Mouse (Mus musculus) lung, adult 18-20 months (tissue): ENCODE measurements around the gene Frmd8.

ENCODE experiments used
- DNase-seq, 2 experiments: peaks; one replicate each; pipeline ENCODE4 v3.0.0; 2022; ENCODE audit warnings: mixed read lengths in 2 of 2

Gene Frmd8

GRCm38 (mm10) chr19:5874969-5875480 lies at the start of gene Frmd8:
Gene Frmd8, minus strand, starts transcription at chr19:5875274.
- peak; percentile 95 to 97 for DNase-seq

- peak; percentile 97 to 98 for DNase-seq
Measured at GRCm38 (mm10) chr19:5924713-5925093, 49.6 kb upstream of the Frmd8 start, which contains the start of gene Cdc42ep2. Gene Cdc42ep2, minus strand, starts transcription at chr19:5924816.

GRCm38 (mm10) chr19:5923990-5924712 lies 49.1 kb upstream of the Frmd8 start:
- DNase-seq = peak; percentile 86 to 91

DNA sequence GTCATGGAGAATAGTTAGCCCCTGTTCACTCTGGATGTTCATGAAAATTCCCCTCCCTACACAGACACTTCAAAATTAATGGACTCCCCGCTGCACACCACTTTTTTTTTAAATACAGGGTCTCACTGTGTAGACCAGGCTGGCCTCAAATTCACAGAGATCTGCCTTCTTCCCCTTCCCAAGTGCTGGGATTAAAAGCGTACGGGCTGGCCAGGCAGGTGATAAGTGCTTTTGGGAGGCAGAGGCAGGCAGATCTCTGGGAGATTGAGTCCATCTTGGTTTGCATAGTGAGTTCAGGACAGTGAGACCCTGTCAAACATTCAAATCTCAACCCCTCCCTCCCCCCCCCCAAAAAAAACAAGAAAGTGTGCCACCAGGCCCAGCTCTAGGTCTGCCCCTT lies 47.9 kb upstream of the Frmd8 start:
- DNase-seq = no peak

DNA sequence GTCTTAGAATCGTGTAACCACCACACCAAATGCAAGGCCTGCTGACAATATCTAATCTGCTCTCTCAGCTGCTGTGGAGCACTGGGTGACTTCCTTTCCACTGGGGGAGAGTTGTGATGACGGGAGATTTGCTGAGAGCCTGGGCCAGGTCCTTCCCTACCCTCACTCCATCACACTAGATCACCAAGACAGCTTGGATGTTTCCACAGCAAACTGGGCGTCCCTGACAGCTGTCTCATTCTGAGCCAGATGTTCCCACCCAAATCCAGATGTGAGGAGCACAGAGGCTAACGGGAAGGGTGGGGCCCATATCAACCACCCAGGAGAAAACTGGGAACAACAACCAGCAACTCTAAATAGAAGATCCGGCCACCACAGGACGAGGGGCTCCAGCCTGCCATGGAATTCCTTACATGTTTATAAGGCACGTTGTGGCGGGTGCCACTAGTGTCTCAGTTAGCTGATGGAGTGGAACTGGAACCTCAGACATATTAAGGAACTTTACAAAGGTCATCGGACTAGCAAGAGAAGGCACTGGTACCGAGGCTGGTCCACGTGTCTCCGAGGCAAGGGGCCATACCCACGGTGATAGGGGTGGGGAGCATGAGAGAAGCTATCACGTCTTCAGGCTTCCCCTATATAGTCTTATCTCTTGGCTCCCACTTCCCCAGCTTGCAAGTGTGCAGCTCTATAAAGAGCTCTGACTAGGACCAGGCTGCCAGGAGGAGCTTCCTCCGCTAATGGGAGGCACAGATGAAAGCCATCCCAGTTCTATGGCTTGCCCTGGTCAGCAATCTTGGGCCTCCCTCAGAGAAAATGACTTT lies 47.3 kb upstream of the Frmd8 start:
- DNase-seq = peak; percentile 48 to 69

GRCm38 (mm10) chr19:5921715-5922114 lies 46.6 kb upstream of the Frmd8 start:
- DNase-seq = peak; percentile 43 to 62

DNA sequence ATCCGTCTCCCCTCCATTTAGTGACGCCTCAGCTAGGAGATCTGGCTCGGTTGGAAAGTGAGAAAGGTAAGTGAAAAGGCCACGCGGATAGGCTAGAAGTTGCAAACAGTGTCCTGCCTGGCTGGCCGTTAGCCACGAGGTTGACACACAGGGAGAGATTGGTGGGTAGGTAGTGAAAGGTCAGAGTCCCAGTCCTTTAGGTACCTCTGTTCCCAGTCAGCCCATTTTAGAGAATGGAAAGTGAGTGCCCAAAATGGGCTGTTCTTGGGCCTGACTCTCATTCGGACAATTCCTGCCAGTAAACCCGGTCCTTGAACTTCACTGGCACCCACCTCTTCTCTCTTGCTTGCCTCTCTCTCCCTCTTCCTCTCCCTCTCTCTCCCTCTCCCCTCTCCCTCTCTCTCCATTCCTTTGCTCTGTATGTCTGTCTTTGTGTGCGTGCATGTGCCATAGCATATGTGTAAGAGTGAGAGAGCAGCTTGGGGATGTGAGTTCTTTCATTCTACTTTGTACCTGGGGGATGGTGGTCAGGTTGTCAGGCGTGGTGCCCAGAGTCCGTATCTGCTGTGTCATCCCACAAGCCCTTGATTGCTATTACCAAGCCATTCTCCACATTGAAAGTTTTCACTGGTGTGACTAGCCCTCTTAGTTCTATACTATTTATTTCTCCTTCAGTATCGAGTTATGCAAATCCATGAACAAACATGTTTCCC lies 38.1 kb upstream of the Frmd8 start, which contains the start of gene Dpf2:
Gene Dpf2 (minus strand): TSS at position 4 of the 713 bp plus-strand sequence.
- no peak for DNase-seq

GRCm38 (mm10) chr19:5912103-5913006 lies 37.3 kb upstream of the Frmd8 start:
- peak; percentile 98 to 99 for DNase-seq

- no peak for DNase-seq
Measured at GRCm38 (mm10) chr19:5911430-5912102, 36.5 kb upstream of the Frmd8 start.

DNA sequence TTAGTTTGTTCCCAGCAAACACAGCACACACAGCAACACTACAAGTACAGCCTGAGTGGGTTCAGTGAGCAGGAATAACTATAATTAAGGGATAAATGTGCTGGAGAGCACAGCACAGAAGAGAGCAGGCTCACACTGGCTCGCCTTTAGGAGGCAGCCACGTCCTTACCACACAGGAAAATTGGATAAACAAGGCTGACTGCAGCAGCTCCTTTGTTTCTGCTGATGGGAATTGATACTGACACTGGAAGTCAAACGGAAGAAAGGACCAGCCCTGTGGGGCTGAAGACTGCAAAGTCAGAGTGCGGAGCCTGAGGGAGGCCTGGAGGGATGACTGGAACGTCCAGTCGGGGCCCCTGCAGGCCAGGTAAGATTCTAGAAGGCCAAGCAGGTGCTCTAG lies 35.1 kb upstream of the Frmd8 start:
- no peak for DNase-seq

GRCm38 (mm10) chr19:5907275-5907674 lies 32.2 kb upstream of the Frmd8 start:
- DNase-seq = no peak

DNA sequence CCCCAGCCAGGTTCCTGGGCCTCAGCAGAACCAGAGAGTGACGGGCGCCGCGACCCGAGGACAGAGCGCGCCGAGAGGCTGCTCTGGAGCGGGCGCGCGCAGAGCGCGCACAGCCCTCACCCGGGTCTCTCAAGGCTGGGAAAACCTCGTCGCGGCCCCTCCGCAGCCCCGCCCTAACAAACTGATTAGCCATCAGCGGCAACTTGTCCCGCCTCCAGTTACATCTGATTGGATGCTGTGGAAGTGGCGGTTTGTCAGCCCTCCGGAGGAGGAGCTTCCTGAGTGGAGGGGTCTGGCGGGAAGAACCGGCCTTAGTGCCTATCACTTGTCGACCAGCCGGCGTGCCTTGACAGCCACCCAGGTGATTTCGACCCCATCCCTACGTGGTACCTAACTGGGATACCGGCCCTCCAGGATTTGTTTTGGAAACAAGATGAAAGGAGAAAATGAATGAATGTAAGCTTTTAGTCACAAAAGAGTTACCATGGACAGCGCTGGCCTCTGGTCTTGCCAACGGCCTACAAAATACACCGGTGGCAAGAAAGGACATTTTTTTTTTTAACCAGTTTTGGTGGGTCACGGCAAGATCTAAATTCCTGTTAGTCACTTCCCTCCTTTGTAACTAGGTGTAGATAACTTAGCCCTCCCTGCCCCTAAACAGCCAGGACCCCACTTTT lies 19.1 kb upstream of the Frmd8 start, which contains the start of gene Tigd3:
Gene Tigd3 (minus strand): TSS at position 148 of the 677 bp plus-strand sequence.
- DNase-seq = peak; percentile 95 to 96

DNA sequence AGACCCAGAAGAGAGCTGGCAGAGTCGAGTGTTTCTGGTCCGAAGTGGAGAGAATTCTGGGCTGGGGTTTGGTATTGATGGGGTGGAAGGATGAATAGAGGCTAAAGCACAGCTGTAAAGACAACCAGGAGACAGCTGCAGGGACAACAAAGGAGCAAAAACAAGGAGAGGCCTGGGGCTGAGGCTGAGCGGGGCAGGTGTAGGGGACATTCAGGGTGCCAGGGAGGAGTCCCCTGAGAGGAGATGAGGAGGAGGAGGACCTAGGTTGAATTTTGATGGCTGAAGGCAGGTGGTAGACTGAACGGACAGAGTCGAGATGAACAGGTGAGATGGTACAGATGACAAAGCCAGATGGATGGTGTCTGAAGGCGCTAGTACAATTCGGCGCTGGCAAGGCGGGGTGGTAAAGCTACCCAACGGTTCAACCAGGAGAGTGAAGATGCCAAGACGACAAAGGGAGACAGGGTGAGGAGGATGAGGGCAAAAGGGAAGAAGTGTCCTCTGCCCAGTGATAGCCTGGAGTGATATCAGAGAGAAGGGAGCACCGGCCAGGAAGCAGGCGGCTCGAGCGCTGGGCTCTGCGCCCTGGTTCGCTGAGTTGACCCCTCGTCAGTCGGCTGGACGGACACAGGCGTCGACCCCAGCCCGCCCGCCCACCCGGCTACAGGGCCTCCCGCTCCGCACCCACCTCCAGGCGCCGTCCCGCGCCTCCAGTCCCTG lies 18.4 kb upstream of the Frmd8 start:
- DNase-seq = no peak

DNA sequence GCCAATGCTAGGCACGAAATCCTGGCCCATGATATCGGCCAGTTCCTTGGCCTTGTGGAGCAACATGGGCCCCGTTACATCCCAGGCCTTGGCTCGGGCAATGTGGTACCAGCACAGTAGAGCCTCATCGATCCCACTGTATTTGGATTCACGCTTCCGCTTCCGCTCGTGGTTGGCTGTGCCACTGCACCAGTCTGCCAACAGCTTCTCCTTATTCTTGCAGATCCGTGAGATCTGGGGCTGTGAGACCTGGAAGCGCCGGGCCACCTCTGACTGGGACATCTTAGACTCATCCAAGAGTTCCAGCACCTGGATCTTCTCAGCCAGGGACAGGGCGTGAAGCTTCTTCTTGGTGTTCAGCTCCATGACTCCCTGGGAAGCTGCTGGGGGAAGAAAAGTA lies 17.7 kb upstream of the Frmd8 start:
- DNase-seq = no peak

DNA sequence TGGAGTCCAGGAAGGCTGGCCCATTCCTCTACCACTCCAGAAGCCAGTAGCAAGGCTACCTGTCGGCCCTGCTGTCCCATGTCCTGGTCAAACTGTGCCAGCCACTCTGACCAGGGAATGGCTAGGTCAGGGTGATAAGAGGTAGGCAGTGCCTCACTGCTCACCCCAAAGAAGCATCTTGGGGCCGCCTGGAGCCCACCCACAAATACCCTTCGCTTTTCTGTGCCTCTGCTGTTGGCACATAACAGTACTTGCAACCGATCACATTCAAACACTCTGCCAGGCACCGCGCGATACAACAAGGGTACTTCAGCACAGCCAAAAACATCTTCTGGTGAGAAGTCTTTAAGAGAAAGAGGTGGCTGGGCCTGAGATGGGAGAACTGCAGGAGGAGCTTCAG lies 17.2 kb upstream of the Frmd8 start:
- no peak for DNase-seq

GRCm38 (mm10) chr19:5891521-5892258 lies 16.6 kb upstream of the Frmd8 start:
- no peak for DNase-seq

GRCm38 (mm10) chr19:5889211-5889610 lies 14.1 kb upstream of the Frmd8 start:
- no peak for DNase-seq

GRCm38 (mm10) chr19:5887234-5887815 lies 12.3 kb upstream of the Frmd8 start:
- DNase-seq = no peak

GRCm38 (mm10) chr19:5885838-5886237 lies 10.8 kb upstream of the Frmd8 start:
- DNase-seq = no peak
